Mouse (Mus musculus) granulocyte monocyte progenitor cell, adult 5-6 weeks (primary cell): ENCODE measurements around the gene Exoc3l2. TPM values are rescaled to one million over a fixed set of nuclear protein-coding genes. Genes with fewer than 3 reads are reported as not detected.

Experiments used
- total RNA-seq, 2 experiments: library from RNA; stranded (forward) in 1 of 2; stranded (reverse) in 1 of 2; fragments of 200-712, 200-1000 nt in 1 of 2; fragments of >200 nt in 1 of 2; fragmentation: Nextera tagmentation in 1 of 2; gene quantifications; 2 replicates each; pipeline ENCODE4 v1.2.3; 2014 to 2017

Gene Exoc3l2
- total RNA-seq, 2 experiments from 2014 or later, result 2.5 TPM; not detected in 1

Other genes starting within 250 kb of the Exoc3l2 start
- 20.7 and 35.1 TPM in 2 replicates for gene Opa3, start 235.0 kb upstream of the Exoc3l2 start, total RNA-seq (2014; fragmentation: Nextera tagmentation)
- 14.6 and 18.3 TPM in 2 replicates for gene Opa3, start 235.0 kb upstream of the Exoc3l2 start, total RNA-seq (2017)
- 60.7 and 70.5 TPM in 2 replicates for gene Vasp, start 191.5 kb upstream of the Exoc3l2 start, total RNA-seq (2014; fragmentation: Nextera tagmentation)
- 52.8 and 63.3 TPM in 2 replicates for gene Vasp, start 191.5 kb upstream of the Exoc3l2 start, total RNA-seq (2017)
- not detected in 2 replicates for gene Ppm1n, start 183.3 kb upstream of the Exoc3l2 start, total RNA-seq (2014; fragmentation: Nextera tagmentation)
- gene Ppm1n, start 183.3 kb upstream of the Exoc3l2 start, total RNA-seq (2017), result not detected in 2 replicates
- gene Rtn2, start 180.7 kb upstream of the Exoc3l2 start, total RNA-seq (2014; fragmentation: Nextera tagmentation), result not detected in 2 replicates
- gene Rtn2, start 180.7 kb upstream of the Exoc3l2 start, total RNA-seq (2017), result not detected in 2 replicates
- 8.1 and 13.7 TPM in 2 replicates for gene Fosb, start 153.3 kb upstream of the Exoc3l2 start, total RNA-seq (2014; fragmentation: Nextera tagmentation)
- 19.3 and 24.4 TPM in 2 replicates for gene Fosb, start 153.3 kb upstream of the Exoc3l2 start, total RNA-seq (2017)
- 12.4 and 42.8 TPM in 2 replicates for gene Ercc1, start 118.6 kb upstream of the Exoc3l2 start, total RNA-seq (2014; fragmentation: Nextera tagmentation)
- 29.4 and 34.9 TPM in 2 replicates for gene Ercc1, start 118.6 kb upstream of the Exoc3l2 start, total RNA-seq (2017)
- 20.3 and 26.1 TPM in 2 replicates for gene Cd3eap, start 103.8 kb upstream of the Exoc3l2 start, total RNA-seq (2014; fragmentation: Nextera tagmentation)
- gene Cd3eap, start 103.8 kb upstream of the Exoc3l2 start, total RNA-seq (2017), result 23.2 and 39.9 TPM in 2 replicates
- 1.8 and 1.9 TPM in 2 replicates for gene Ppp1r13l, start 103.6 kb upstream of the Exoc3l2 start, total RNA-seq (2014; fragmentation: Nextera tagmentation)
- gene Ppp1r13l, start 103.6 kb upstream of the Exoc3l2 start, total RNA-seq (2017), result 0.26 and 0.57 TPM in 2 replicates
- 10.7 and 26.9 TPM in 2 replicates for gene Ercc2, start 81.3 kb upstream of the Exoc3l2 start, total RNA-seq (2014; fragmentation: Nextera tagmentation)
- gene Ercc2, start 81.3 kb upstream of the Exoc3l2 start, total RNA-seq (2017), result 29.8 and 31.9 TPM in 2 replicates
- gene Klc3, start 59.2 kb upstream of the Exoc3l2 start, total RNA-seq (2014; fragmentation: Nextera tagmentation), result not detected in 2 replicates
- not detected in 2 replicates for gene Klc3, start 59.2 kb upstream of the Exoc3l2 start, total RNA-seq (2017)
- gene Ckm, start 58.6 kb upstream of the Exoc3l2 start, total RNA-seq (2014; fragmentation: Nextera tagmentation), result 0.85 TPM in 1 of 2 replicates, not detected in the other
- 1.5 and 3.0 TPM in 2 replicates for gene Ckm, start 58.6 kb upstream of the Exoc3l2 start, total RNA-seq (2017)
- gene Mark4, start 4.5 kb upstream of the Exoc3l2 start, total RNA-seq (2014; fragmentation: Nextera tagmentation), result 9.1 and 10.8 TPM in 2 replicates
- gene Mark4, start 4.5 kb upstream of the Exoc3l2 start, total RNA-seq (2017), result 2.5 and 3.8 TPM in 2 replicates
- gene Bloc1s3, start 45.0 kb downstream of the Exoc3l2 start, total RNA-seq (2014; fragmentation: Nextera tagmentation), result 3.1 and 4.5 TPM in 2 replicates
- gene Bloc1s3, start 45.0 kb downstream of the Exoc3l2 start, total RNA-seq (2017), result 0.60 and 1.0 TPM in 2 replicates
- 75.3 and 83.4 TPM in 2 replicates for gene Trappc6a, start 45.1 kb downstream of the Exoc3l2 start, total RNA-seq (2014; fragmentation: Nextera tagmentation)
- gene Trappc6a, start 45.1 kb downstream of the Exoc3l2 start, total RNA-seq (2017), result 28.2 and 30.6 TPM in 2 replicates
- not detected in 2 replicates for gene Nkpd1, start 54.5 kb downstream of the Exoc3l2 start, total RNA-seq (2014; fragmentation: Nextera tagmentation)
- not detected in 2 replicates for gene Nkpd1, start 54.5 kb downstream of the Exoc3l2 start, total RNA-seq (2017)
- gene Ppp1r37, start 99.7 kb downstream of the Exoc3l2 start, total RNA-seq (2014; fragmentation: Nextera tagmentation), result 29.7 and 32.3 TPM in 2 replicates
- 11.9 and 17.8 TPM in 2 replicates for gene Ppp1r37, start 99.7 kb downstream of the Exoc3l2 start, total RNA-seq (2017)
- gene Zfp296, start 114.0 kb downstream of the Exoc3l2 start, total RNA-seq (2014; fragmentation: Nextera tagmentation), result 3.9 and 7.0 TPM in 2 replicates
- gene Zfp296, start 114.0 kb downstream of the Exoc3l2 start, total RNA-seq (2017), result 3.8 and 3.9 TPM in 2 replicates
- 66.1 and 70.9 TPM in 2 replicates for gene Gemin7, start 114.3 kb downstream of the Exoc3l2 start, total RNA-seq (2014; fragmentation: Nextera tagmentation)
- 37.8 and 44.3 TPM in 2 replicates for gene Gemin7, start 114.3 kb downstream of the Exoc3l2 start, total RNA-seq (2017)
- gene Clasrp, start 141.2 kb downstream of the Exoc3l2 start, total RNA-seq (2014; fragmentation: Nextera tagmentation), result 24.2 and 40.8 TPM in 2 replicates
- gene Clasrp, start 141.2 kb downstream of the Exoc3l2 start, total RNA-seq (2017), result 19.6 TPM in 2 replicates
- gene Relb, start 166.1 kb downstream of the Exoc3l2 start, total RNA-seq (2014; fragmentation: Nextera tagmentation), result 1.2 TPM in 1 of 2 replicates, not detected in the other
- 1.4 and 1.9 TPM in 2 replicates for gene Relb, start 166.1 kb downstream of the Exoc3l2 start, total RNA-seq (2017)
- 29.9 and 41.7 TPM in 2 replicates for gene Clptm1, start 201.7 kb downstream of the Exoc3l2 start, total RNA-seq (2014; fragmentation: Nextera tagmentation)
- 32.0 and 36.5 TPM in 2 replicates for gene Clptm1, start 201.7 kb downstream of the Exoc3l2 start, total RNA-seq (2017)
- 3.3 and 5.9 TPM in 2 replicates for gene Apoc2, start 214.6 kb downstream of the Exoc3l2 start, total RNA-seq (2014; fragmentation: Nextera tagmentation)
- gene Apoc2, start 214.6 kb downstream of the Exoc3l2 start, total RNA-seq (2017), result 1.3 TPM in 1 of 2 replicates, not detected in the other
- not detected in 2 replicates for gene Gm44805, start 218.1 kb downstream of the Exoc3l2 start, total RNA-seq (2014; fragmentation: Nextera tagmentation)
- not detected in 2 replicates for gene Gm44805, start 218.1 kb downstream of the Exoc3l2 start, total RNA-seq (2017)
- gene Apoc4, start 218.1 kb downstream of the Exoc3l2 start, total RNA-seq (2014; fragmentation: Nextera tagmentation), result not detected in 2 replicates
- not detected in 2 replicates for gene Apoc4, start 218.1 kb downstream of the Exoc3l2 start, total RNA-seq (2017)
- 10.3 and 17.9 TPM in 2 replicates for gene Apoc1, start 229.3 kb downstream of the Exoc3l2 start, total RNA-seq (2014; fragmentation: Nextera tagmentation)
- gene Apoc1, start 229.3 kb downstream of the Exoc3l2 start, total RNA-seq (2017), result 0.57 and 10.6 TPM in 2 replicates
- gene Apoe, start 235.9 kb downstream of the Exoc3l2 start, total RNA-seq (2014; fragmentation: Nextera tagmentation), result 21.9 and 23.5 TPM in 2 replicates
- gene Apoe, start 235.9 kb downstream of the Exoc3l2 start, total RNA-seq (2017), result 59.3 and 90.6 TPM in 2 replicates